Mouse (Mus musculus): ENCODE measurements at regions not wholly inside any gene's neighbourhood (a gene's known extent, or its start where the extent isn't known, plus 50 kb on each side); places are given as distances from the start of the nearest gene placed in this dataset.

GRCm38 (mm10) chr3:124849915-124850314, 269.0 kb upstream of the 1700003H04Rik start:
- no peak for DNase-seq (ENCODE audit: low spot score)

- DNase-seq (ENCODE audit: low spot score): no peak
These were observed 239.7 kb upstream of the 1700003H04Rik start for GRCm38 (mm10) chr3:124820586-124820985.

GRCm38 (mm10) chr3:124806891-124807290, 226.0 kb upstream of the 1700003H04Rik start:
- no peak for DNase-seq (ENCODE audit: low spot score)

GRCm38 (mm10) chr3:124789220-124790017, 208.5 kb upstream of the 1700003H04Rik start:
- DNase-seq (ENCODE audit: low spot score): peak; percentile 8

- DNase-seq (ENCODE audit: low spot score): no peak
These were observed 207.3 kb upstream of the 1700003H04Rik start for GRCm38 (mm10) chr3:124788181-124788580.

DNA sequence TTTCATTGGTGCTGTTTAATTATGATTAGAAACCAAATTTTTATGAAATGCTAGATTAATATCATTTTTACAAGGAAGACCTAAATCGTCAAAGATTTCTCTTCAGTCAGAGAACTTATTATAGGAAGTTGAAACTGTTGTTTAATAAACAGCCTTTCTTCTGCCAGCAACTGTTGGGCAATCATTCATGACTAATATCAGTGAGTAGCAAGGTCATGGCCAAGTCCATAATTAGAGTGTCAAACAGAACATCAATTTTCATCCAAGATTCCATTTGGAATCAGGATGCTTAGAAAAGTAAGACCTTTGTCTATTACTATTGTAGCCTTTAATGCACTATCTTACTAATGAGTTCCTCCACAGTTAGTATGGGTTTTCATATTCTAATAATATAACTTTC, 189.4 kb upstream of the 1700003H04Rik start:
- no peak for DNase-seq (ENCODE audit: low spot score)

GRCm38 (mm10) chr3:124769252-124769651, 188.4 kb upstream of the 1700003H04Rik start:
- no peak for DNase-seq (ENCODE audit: low spot score)

DNA sequence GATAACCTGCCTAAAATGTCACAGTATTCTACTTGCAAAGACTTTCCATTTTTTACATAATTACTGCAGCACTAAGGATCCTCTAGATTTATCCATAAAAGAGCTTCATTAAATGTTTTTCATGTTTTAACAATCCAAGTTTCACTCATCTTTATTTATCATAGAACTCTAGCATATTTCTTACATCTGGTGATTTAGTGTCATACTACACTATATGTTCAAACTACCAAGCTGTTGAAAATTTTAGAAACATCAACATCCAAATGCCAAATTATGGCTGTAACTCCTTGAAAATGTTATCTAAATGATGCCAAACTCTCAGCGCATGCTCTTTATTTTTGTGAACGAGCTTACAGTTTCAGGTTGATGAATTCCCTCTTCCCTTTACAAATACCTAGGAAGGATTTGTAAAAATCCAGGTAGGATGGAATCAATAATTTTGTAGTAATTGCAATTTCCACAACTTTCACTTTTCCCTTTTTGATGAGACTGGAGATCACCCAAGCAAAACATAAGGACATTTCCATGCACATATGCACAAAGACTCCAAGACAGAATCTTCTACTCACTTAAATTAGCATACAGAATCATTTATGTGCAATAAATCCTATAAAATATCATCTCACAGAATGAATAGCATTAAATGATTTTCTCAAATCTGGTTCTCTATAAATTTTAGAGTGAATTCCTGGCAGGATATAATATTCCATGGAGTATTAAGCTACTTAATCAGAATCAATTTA, 175.0 kb upstream of the 1700003H04Rik start:
- no peak for DNase-seq (ENCODE audit: low spot score)

DNA sequence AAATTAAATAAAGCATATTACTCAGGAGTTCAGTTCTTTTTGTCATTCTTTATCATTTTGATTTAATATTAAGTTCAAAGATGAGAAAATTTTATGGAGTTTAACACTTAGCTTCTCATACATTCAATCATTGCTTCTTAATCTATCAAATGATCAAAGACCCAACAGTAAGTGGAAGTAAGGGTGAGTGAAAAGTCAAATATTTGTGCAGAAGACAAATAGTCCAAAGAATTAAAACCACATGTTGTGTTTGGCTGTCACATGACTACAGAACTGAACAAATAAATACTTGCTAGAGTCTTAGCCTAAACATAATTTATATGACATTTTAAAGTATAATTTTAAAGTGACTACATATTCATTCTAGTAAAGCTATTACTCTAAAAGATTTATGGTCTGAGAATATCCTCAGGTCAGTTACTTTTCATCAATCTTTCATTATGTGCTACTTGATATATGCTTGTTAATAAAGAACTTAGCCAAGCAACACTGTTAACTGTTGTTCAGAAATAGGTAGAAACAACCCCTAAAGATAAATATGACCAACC, 171.7 kb upstream of the 1700003H04Rik start:
- DNase-seq (ENCODE audit: low spot score): no peak

- no peak for DNase-seq (ENCODE audit: low spot score)
These were observed 168.4 kb upstream of the 1700003H04Rik start for GRCm38 (mm10) chr3:124749314-124749713.

- DNase-seq (ENCODE audit: low spot score): no peak
These were observed 147.4 kb upstream of the 1700003H04Rik start for GRCm38 (mm10) chr3:124728281-124728680.

DNA sequence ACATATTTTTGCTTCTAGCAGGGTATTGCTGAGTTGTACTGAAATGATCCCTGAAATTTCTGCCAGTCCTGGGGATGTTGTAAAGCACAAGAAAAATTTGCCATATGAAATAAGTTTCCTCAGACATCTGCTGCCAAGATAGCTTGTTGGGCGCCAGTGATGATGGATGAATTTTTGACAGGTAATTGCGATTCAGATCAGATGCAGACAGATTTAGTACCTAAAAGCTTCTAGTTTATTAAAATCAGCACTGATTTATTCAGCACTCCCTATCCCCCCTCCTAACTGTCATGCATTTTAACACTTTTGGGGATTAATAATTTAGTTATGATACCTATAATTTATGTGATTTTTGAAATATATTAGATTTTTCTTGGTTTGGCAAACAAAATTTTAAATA, 131.3 kb upstream of the 1700003H04Rik start:
- no peak for DNase-seq (ENCODE audit: low spot score)

GRCm38 (mm10) chr3:124673551-124673950, 92.7 kb upstream of the 1700003H04Rik start:
- no peak for DNase-seq (ENCODE audit: low spot score)

- no peak for DNase-seq (ENCODE audit: low spot score)
These were observed 77.3 kb upstream of the 1700003H04Rik start for GRCm38 (mm10) chr3:124658153-124658552.

GRCm38 (mm10) chr3:124633372-124633771, 52.5 kb upstream of the 1700003H04Rik start:
- no peak for DNase-seq (ENCODE audit: low spot score)

Measured in ovary, postnatal 36 days (tissue).